Mouse (Mus musculus) midbrain, embryonic 11.5 days (tissue): ENCODE measurements around the gene Prg3. TPM values are rescaled to one million over a fixed set of nuclear protein-coding genes. Genes with fewer than 3 reads are reported as not detected.

Source experiments
- ATAC-seq: fragments of 200-750 bp; cut with Nextera tagmentation; 2 replicates; pipeline ENCODE4 v1.8.0; 2017; ENCODE audit warnings: moderate TSS enrichment, moderate library complexity; ENCODE audit not compliant: low FRiP score
- DNase-seq: peaks from one replicate; pipeline ENCODE4 v3.0.0; 2015; ENCODE audit warnings: low spot score; ENCODE audit errors: missing footprints
- H3K27ac ChIP-seq: fragments of 300-500 bp; sonication (generic); 2 replicates; pipeline ENCODE4 v1.5.1; 2014; ENCODE audit warnings: low read depth, low read length
- H3K27me3 ChIP-seq: fragments of 300-500 bp; sonication (generic); 2 replicates; pipeline ENCODE4 v1.6.1; 2014; ENCODE audit warnings: mild to moderate bottlenecking, low read length, moderate library complexity, mixed read lengths; ENCODE audit not compliant: control insufficient read depth, insufficient read depth
- H3K36me3 ChIP-seq: fragments of 300-500 bp; sonication (generic); 2 replicates; pipeline ENCODE4 v1.6.1; 2014; ENCODE audit warnings: mild to moderate bottlenecking, low read length, moderate library complexity, mixed read lengths; ENCODE audit not compliant: control insufficient read depth, insufficient read depth
- H3K4me1 ChIP-seq: fragments of 300-500 bp; sonication (generic); 2 replicates; pipeline ENCODE4 v1.6.1; 2014; ENCODE audit warnings: low read length; ENCODE audit not compliant: control insufficient read depth, insufficient read depth
- H3K4me2 ChIP-seq: fragments of 300-500 bp; sonication (generic); 2 replicates; pipeline ENCODE4 v1.6.1; 2014; ENCODE audit warnings: mild to moderate bottlenecking, moderate library complexity
- H3K4me3 ChIP-seq: fragments of 300-500 bp; sonication (generic); 2 replicates; pipeline ENCODE4 v1.5.1; 2014; ENCODE audit warnings: low read depth, low read length
- H3K9ac ChIP-seq: fragments of 300-500 bp; sonication (generic); 2 replicates; pipeline ENCODE4 v1.6.1; 2014; ENCODE audit warnings: low read length
- H3K9me3 ChIP-seq: fragments of 300-500 bp; sonication (generic); 2 replicates; pipeline ENCODE4 v1.6.1; 2016; ENCODE audit warnings: low read length; ENCODE audit not compliant: control insufficient read depth
- WGBS: fragments of 180-500 bp; shearing (Covaris S2); extraction: QIAGEN DNeasy Blood & Tissue Kit; methylation state at CpG from one replicate; pipeline ENCODE4 v1.1.7; 2014; 5-methylcytosine and 5-hydroxymethylcytosine counted together
- polyA plus RNA-seq: library from polyadenylated mRNA; unstranded; fragments of >200 nt; fragmentation: Nextera tagmentation; extraction: Ambion mirVana; gene quantifications from 2 replicates; pipeline ENCODE4 v1.2.1, GENCODE M21; 2014

Prg3 gene
- polyA plus RNA-seq, 1 experiment from 2014 or later, result not detected

- Histone ChIP-seq H3K9ac (no peak overlapping the region), H3K27ac (no peak overlapping the region), H3K9me3 (no peaks in the 10 kb centered on the region), H3K27me3 (no peaks in the 10 kb centered on the region), H3K4me1 (no peaks in the 10 kb centered on the region), H3K4me2 (no peak overlapping the region), H3K4me3 (no peak overlapping the region), H3K36me3 (no peaks in the 10 kb centered on the region)
- DNase-seq (no peak), ATAC-seq (no peak)
- 75% methylated on average over 5 of the region's 5 CpGs for WGBS
These were observed 39.3 kb downstream of the Prg3 start for GRCm38 (mm10) chr2:85027281-85027680.

- no peak for ATAC-seq
- Histone ChIP-seq H3K27ac (no peak overlapping the region), H3K4me2 (no peak overlapping the region), H3K9ac (no peak overlapping the region), H3K9me3 (no peaks in the 10 kb centered on the region), H3K4me1 (no peaks in the 10 kb centered on the region), H3K27me3 (no peaks in the 10 kb centered on the region), H3K4me3 (no peak overlapping the region), H3K36me3 (no peaks in the 10 kb centered on the region)
- WGBS, result 78% methylated on average over 6 of the region's 6 CpGs
- no peak for DNase-seq
These were observed 41.9 kb downstream of the Prg3 start for GRCm38 (mm10) chr2:85029897-85030296.

- H3K4me2 ChIP-seq, result no peak overlapping the region
- H3K27ac ChIP-seq, result no peak overlapping the region
- no peaks in the 10 kb centered on the region for H3K27me3 ChIP-seq
- no peaks in the 10 kb centered on the region for H3K9me3 ChIP-seq
- H3K9ac ChIP-seq, result no peak overlapping the region
- DNase-seq (no peak), ATAC-seq (no peak)
- WGBS, result 62% methylated on average over 6 of the region's 6 CpGs
- H3K4me1 ChIP-seq, result no peaks in the 10 kb centered on the region
- H3K36me3 ChIP-seq, result no peaks in the 10 kb centered on the region
- no peak overlapping the region for H3K4me3 ChIP-seq
These were observed 43.0 kb downstream of the Prg3 start for GRCm38 (mm10) chr2:85030989-85031388.

GRCm38 (mm10) chr2:85033121-85033520, 45.1 kb downstream of the Prg3 start:
- Histone ChIP-seq H3K36me3 (no peaks in the 10 kb centered on the region), H3K9me3 (no peaks in the 10 kb centered on the region), H3K9ac (no peak overlapping the region), H3K27me3 (no peaks in the 10 kb centered on the region), H3K4me3 (no peak overlapping the region), H3K4me1 (peaks cover 7% of the 10 kb centered on the region), H3K27ac (no peak overlapping the region), H3K4me2 (no peak overlapping the region)
- WGBS, result 89% methylated on average over 2 of the region's 2 CpGs
- DNase-seq (peak; percentile 44), ATAC-seq (no peak)

- H3K4me3 ChIP-seq, result no peak overlapping the region
- H3K9me3 ChIP-seq, result no peaks in the 10 kb centered on the region
- no peak overlapping the region for H3K4me2 ChIP-seq
- H3K27ac ChIP-seq, result no peak overlapping the region
- no peak overlapping the region for H3K9ac ChIP-seq
- no peaks in the 10 kb centered on the region for H3K27me3 ChIP-seq
- H3K36me3 ChIP-seq, result no peaks in the 10 kb centered on the region
- peaks cover 13% of the 10 kb centered on the region for H3K4me1 ChIP-seq
- ATAC-seq (no peak), DNase-seq (no peak)
- WGBS, result 90% methylated on average over 7 of the region's 7 CpGs
These were observed 46.2 kb downstream of the Prg3 start for GRCm38 (mm10) chr2:85034169-85034568.

GRCm38 (mm10) chr2:85036507-85037046, 48.6 kb downstream of the Prg3 start:
- DNase-seq, result no peak
- no peak overlapping the region for H3K27ac ChIP-seq
- H3K27me3 ChIP-seq, result no peaks in the 10 kb centered on the region
- peak; percentile 49 for ATAC-seq
- peak overlapping the region; percentile 96 for H3K9ac ChIP-seq
- 12% methylated on average over 11 of the region's 11 CpGs for WGBS
- H3K36me3 ChIP-seq, result peaks cover 20% of the 10 kb centered on the region
- peaks cover 13% of the 10 kb centered on the region for H3K4me1 ChIP-seq
- peak overlapping the region; percentile 80 for H3K4me3 ChIP-seq
- H3K9me3 ChIP-seq, result no peaks in the 10 kb centered on the region
- H3K4me2 ChIP-seq, result peak overlapping the region; percentile 73

- ATAC-seq, result peak; percentile 96
- Histone ChIP-seq H3K9me3 (no peaks in the 10 kb centered on the region), H3K36me3 (peaks cover 27% of the 10 kb centered on the region), H3K4me1 (peaks cover 13% of the 10 kb centered on the region), H3K4me2 (peak within 1 kb of the TSS; percentile 83), H3K9ac (peak within 1 kb of the TSS; percentile 96), H3K27me3 (no peaks in the 10 kb centered on the region), H3K4me3 (peak within 1 kb of the TSS; percentile 80), H3K27ac (peak within 1 kb of the TSS; percentile 76)
- WGBS, result under 1% methylated on average over 66 of the region's 66 CpGs
- peak; percentile 99 for DNase-seq
These were observed 49.3 kb downstream of the Prg3 start, which contains the start of the genes Ssrp1 and P2rx3 for GRCm38 (mm10) chr2:85037047-85038026. Ssrp1 (plus strand) TSS chr2:85037234. P2rx3 (minus strand) TSS chr2:85037462.

- Histone ChIP-seq H3K9me3 (no peaks in the 10 kb centered on the region), H3K9ac (peak overlapping the region; percentile 96), H3K4me2 (peak overlapping the region; percentile 83), H3K4me3 (peak overlapping the region; percentile 80), H3K4me1 (peaks cover 13% of the 10 kb centered on the region), H3K36me3 (peaks cover 34% of the 10 kb centered on the region), H3K27ac (no peak overlapping the region), H3K27me3 (no peaks in the 10 kb centered on the region)
- no peak for ATAC-seq
- DNase-seq, result no peak
- WGBS, result 82% methylated on average over 13 of the region's 13 CpGs
These were observed 50.3 kb downstream of the Prg3 start for GRCm38 (mm10) chr2:85038336-85038735.
